Mouse (Mus musculus) adrenal gland, postnatal 4 days (tissue): Measurements from ENCODE around the gene Thrb. TPM values are rescaled to one million over a fixed set of nuclear protein-coding genes. Genes with fewer than 3 reads are reported as not detected.

Experiments used
- DNase-seq, 2 experiments: peaks; one replicate each; pipeline ENCODE4 v3.0.0; 2021 to 2022; ENCODE audit warnings: low spot score in 2 of 2, mixed read lengths in 2 of 2
- total RNA-seq, 2 experiments: library from RNA; stranded (reverse); gene quantifications; 2 replicates each; pipeline ENCODE4 v1.2.3; 2021

Gene Thrb
- total RNA-seq, 2 experiments from 2014 or later = 43.1 to 46.0 TPM

GRCm38 (mm10) chr14:17863701-17864320, 203.8 kb downstream of the Thrb start:
- DNase-seq = no peak

- no peak for DNase-seq
Observed at GRCm38 (mm10) chr14:17868326-17868725, 208.3 kb downstream of the Thrb start.

GRCm38 (mm10) chr14:17875946-17876345, 215.9 kb downstream of the Thrb start:
- no peak for DNase-seq

GRCm38 (mm10) chr14:17879446-17879845, 219.4 kb downstream of the Thrb start:
- no peak for DNase-seq

DNA sequence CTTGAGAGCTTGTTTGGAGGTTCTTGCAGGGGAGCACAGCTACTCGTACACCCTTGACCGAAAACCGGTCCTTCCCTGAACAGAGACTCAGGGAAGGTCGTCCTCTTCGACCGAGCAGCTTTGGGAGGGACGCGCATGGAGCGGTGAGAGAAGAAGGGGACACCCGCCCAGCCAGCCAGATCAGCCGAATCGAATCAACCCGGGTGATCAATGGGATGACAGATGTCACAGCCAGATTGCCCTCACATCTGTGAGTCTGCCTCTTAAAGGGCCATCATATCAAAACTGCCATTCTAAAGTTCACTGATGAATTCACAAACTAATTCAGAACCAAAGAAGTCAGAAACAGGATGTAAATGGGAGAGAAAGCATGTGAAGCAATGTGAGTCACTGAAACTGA, 224.8 kb downstream of the Thrb start:
- no peak for DNase-seq

DNA sequence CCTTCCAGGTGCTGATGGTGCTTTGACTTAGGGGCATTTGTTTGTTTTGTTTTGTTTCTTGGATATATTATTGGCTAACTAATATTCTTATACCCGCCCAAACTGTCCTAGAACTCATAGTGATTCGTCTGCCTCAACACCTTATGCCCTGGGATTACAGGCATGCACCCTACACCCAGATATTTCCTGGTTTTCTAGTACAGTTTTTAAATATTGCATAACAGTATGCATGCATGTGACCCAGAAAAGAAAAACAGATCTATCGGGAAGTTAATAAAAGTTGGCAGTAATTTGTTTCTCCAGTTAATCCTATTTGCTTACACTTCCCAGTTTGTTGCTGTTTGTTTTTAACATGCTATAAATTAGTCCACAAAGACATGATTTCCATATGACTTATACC, 225.3 kb downstream of the Thrb start:
- DNase-seq = no peak

DNA sequence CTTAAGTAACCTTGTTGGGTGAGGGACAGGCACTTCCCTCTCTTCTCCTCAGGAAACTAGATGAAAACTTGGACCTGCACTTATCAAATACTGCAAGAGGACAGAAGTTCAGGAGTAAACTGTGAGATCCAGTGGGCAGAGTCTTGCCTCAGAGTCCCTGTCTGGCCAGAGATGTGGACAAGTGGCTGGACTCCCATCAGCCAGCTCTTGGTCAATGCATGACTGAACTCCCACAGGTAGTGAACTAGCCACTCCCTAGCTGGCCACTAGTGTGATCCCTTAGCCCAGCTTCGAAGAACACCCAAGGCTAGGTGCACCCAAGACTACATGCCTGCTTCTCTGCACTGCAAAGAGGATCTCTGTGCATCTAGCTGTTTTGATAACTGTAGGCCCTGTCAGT, 234.7 kb downstream of the Thrb start:
- DNase-seq = no peak

DNA sequence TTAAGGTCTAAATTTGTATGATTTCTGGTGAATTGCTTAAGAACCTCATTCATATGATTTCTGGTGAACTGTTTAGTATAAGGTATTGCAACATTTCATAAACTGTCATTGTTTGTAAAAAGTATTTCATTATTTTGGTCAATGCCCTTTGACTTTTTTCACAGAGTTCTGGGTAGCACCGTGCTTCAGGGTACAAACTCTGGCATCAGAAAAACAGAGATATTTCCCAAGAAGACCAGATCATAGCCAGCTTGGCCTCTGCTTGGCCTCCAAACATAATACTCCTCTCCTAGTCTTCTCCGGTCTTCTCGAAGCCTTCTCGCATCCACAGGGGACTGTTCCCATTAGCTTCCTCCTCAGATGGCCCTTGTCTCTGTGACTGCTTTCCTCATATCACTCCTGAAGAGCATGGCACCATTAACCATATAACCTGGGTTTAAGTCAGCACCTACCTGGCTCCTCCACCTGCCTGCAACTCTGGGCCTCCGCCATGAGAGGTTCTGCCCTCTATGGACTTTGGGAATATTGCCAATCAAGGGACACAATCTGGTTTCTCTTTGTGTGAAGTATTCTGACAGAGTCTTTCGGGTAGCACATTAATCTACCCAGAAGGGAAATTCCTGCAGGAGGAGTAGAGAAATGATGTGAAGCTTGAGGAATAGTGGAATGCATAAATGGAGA, 239.8 kb downstream of the Thrb start:
- DNase-seq = no peak

GRCm38 (mm10) chr14:17900414-17900795, 240.3 kb downstream of the Thrb start:
- DNase-seq = no peak

DNA sequence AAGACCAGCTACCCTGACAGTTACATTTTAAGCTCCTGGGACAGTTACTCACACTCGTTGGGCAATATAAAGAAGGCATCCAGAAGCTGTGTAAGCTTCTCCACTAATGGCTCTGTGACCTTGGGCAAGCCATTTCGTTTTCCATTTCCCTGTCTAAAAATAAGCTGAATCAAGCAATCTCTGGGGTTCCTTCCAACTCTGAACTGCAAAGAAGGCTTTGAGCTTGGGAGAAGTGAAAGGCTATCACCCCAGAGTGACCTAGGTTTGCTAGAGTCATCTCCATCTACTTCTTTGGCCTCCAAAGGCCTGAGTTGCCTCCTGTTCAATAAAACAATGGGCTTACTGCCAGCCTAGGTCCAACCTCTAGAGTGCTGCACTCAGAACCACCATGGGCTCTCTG, 242.4 kb downstream of the Thrb start:
- DNase-seq = no peak

GRCm38 (mm10) chr14:17903121-17903520, 243.1 kb downstream of the Thrb start:
- no peak for DNase-seq

DNA sequence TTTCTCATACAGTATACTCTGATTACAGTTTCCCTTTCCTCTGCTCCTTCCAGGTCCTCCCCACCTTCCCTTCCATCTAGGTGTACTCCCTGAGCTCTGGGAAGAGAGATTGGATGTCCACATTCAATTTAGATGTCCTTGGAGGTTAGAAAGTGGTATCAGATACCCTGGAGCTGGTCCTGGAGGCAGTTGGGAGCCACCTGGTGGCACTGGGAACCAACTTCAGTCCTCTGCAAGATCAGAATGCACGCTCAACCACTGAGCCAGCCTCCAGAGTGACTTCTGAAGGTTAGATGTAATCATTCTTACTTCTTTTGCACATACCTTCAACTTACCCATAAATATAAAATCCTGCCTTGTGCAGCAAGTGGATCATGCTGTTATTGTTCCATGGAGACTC, 244.5 kb downstream of the Thrb start:
- no peak for DNase-seq

GRCm38 (mm10) chr14:17905627-17906026, 245.6 kb downstream of the Thrb start:
- no peak for DNase-seq

DNA sequence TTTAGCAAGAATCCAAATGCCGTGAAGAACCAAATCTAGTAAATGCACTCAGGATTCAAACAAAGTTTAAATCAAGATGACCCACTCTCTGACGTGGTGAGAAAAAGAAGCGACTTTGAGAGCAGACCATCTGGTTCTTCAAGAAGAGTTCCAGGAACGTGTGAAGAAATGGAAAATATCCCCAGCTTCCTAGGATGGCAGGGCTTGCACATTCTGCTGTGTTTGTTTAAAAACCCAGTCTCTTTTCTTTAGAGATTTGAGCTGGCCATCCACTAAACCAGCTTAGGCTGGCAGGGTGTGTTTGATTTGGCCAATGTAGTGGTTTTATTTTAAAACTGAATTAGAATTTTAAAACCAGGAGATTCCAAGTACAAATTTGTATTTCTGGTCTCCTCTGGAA, 246.9 kb downstream of the Thrb start:
- DNase-seq = no peak

- DNase-seq = no peak
Observed at GRCm38 (mm10) chr14:17911157-17911556, 251.1 kb downstream of the Thrb start.

DNA sequence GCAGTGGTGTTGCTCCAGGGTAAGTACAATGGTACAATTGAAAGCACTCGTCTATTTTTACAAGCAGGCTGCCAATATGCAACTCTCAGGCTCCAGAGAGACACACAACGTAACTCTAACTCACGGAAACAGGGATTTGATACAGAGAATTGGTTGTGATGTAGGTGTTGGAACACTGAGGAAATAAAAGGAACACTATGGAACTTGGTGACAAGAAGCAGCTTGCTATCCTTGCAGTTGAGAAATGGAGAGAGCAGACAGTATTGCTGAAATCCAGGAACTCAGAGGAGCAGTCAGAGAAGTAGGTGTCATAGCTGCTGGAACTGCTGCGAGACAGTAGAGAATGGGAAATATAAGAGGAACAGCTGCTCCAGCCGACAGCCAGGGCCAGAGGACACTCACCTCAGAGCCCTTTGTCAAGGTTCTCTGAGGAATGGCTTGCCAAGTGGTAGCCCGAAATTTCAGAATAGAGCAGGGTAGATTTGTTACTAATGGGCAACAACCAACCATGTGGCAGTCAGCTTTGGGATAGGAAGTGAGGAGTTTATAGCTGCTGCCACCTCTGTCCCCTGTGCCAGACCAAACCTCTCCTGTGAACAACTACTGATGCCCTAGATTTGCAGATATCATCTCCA, 252.6 kb downstream of the Thrb start:
- DNase-seq = no peak

GRCm38 (mm10) chr14:17915556-17915955, 255.5 kb downstream of the Thrb start:
- DNase-seq = no peak

GRCm38 (mm10) chr14:17916651-17917050, 256.6 kb downstream of the Thrb start:
- DNase-seq = no peak

- no peak for DNase-seq
Observed at GRCm38 (mm10) chr14:17917124-17917763, 257.2 kb downstream of the Thrb start.

GRCm38 (mm10) chr14:17917899-17918298, 257.8 kb downstream of the Thrb start:
- DNase-seq = no peak

DNA sequence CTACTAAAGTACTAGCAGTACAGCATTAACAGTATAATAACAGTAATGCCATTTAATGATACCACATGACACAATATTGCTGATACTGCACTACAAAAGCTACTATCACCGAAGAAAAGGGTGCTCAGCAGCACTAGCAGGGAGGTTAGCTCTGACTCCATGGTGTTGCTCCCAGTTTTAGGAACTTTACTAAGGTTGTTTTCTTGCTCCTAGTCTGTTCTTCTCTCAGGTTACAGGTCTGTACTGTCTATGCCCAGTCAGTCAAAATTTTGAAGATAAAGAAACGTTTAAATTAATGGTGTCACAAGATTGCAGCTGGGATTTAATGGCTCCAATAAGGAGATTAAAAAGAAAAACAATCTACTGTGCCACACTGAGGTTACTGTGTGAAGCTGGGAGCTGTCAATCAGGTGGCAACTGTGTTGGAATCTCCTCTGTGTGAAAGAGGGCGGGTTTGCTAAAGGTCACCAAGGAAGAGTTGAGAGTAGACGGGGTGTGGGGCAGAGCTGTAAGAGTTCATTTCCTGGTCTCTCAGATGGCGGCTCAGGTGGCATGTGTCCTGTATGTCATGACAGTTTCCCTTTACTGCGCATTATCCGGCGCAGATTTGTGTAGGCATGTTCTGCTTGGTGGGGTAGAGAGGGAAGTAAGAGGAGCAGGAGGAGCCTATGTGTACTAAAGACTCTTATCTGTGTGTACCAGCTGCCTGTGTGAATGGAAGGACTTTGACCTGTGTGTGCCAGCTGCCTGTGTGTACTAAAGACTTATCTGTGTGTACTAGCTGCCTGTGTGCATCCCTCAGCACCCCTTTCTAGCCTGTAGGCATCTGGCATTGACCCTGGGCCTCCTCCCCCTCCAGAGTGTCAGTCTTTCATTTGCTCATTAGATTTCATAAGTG, 263.0 kb downstream of the Thrb start:
- no peak for DNase-seq
